Mouse (Mus musculus) mouse embryonic stem cell (cell line): ENCODE data around the gene Prss28.

ENCODE experiments used
- in situ Hi-C, 2 experiments: fragments of 300-500 bp; cut with MboI; formaldehyde crosslinking; loops; 1 replicate in 1 of 2; 3 replicates in 1 of 2; pipeline ENCODE4 v1.14.3; 2019 to 2020; ENCODE audit warnings: low sequenced_read_pairs in 2 of 2, low pct_unique_long_range_greater_than_20kb in 1 of 2, mixed read lengths in 1 of 2; ENCODE audit not compliant: unreplicated experiment in 1 of 2

Prss28 gene

GRCm38 (mm10) chr17:25308346-25308745 lies at the start of gene Prss28:
TSS of gene Prss28 (plus strand) at chr17:25308646.
- in situ Hi-C loops, result no loop called here

- in situ Hi-C loops, result no loop called here
Measured at GRCm38 (mm10) chr17:25264453-25264852, 44.0 kb upstream of the Prss28 start.

DNA sequence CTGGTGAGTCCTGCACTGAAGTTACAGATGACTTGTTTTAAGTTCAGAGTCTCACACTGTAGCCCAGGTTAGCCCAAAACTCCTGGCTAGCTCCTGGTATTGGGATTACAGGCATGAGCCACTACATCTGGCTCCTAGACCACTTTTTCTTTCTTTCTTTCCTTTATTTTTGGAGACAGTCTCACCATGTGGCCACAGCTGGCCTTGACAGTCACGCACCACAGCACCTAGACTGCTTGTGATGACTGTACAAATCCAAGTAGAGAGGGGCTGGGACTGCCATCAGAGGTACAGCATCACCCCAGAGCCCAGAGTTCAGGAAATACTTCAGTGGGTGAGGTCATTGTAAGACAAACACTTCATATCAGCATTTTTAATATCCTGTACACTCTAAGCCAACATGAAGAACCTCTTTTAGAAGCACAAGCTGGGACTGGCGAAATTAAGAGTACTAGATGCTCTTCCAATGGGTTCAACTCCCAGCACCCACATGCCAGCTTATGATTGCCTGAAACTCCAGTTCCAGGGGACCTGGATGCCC lies 37.6 kb upstream of the Prss28 start:
- in situ Hi-C loops, result no loop called here

DNA sequence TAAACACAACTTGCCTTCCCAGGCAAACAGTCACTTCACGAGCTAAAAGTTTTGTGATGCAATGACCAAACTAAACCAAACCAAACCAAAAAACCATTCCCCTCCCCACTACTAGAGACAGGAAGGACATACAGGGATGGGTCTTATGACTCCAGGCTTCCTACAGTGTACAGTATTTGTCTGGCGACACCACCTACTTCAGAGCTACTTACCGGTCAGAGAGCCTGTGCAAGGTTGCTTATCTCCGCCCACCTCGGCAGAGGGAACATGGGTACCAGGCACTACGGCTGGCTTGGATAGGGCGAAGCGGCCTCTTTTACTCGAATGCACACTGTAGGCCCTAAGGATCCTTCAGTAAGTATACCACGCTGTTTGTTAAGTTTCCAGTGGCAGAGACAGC lies 36.1 kb upstream of the Prss28 start:
- in situ Hi-C loops, result no loop called here

DNA sequence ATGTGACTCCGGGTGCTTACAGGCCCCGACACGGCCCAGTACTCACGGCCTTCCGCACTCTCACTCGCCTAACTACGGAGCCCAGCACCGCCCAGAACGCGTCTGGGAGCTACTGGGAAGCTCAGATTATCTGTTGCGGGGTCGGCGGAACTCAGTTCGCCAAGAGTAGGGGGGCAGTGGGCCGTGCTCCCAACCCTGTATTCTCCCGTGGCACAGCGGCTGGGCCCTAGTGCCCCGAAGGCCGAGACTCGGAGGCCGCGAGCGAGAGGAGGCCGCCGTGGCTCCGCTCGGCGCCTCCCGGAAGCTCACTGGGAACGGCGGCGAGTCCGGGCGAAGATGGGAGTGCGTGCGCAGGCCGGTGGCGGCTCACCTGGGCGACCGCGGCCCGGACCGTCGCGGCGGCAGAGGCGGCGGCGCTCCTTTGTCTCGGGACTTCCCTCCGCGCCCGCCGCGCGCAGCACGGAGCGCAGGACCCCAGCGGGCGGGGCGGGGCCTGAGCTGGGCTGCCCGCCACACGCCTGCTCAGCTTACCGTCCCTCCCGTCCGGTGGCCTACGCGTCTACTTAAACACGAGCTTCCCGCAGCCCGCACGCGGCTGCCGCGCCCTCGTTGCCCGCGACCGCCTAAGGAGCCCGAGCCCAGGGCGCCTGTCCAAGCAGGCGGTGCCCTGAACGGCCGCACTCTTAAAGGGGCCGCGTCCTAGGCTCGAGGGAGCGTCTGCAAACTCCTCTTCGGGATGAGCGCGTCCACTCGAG lies 35.3 kb upstream of the Prss28 start:
- in situ Hi-C loops, result no loop called here

DNA sequence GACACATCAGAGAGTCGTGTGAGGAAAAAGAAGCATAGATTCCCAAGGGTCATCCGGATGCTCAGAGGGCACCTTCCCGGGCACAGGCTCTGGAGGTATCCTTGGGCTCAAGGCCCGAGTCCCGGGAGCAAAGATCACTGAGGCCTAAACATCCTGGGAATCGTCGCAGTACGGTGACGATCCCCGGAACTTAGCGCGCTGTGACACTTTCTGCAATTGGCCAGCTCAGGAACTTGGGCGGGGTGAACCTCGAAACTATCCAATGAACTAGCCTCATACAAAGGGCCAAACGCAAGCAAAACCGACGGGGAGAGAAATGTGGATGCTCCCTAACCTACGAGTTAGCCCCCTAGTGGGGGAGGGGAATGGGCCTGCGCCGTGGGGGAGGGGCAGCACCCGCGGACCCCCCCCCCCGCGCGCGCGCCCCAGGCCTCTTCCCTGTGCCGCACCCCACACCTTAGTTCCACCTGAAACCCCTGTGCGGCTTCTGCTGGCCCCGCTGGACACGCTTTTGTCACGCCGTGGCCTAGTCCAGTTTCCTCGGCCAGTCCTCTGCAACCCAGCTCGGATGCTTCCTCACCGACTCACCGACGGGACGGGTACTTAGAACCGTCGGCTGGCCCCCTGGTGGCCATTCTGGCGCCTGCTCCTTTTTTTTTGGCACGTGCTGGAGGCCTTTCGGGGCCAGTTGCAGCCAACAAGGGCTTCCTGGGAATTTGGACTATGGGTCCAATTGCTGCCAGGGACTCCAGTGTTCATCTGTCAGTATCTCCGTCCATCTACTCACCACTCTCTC lies 34.5 kb upstream of the Prss28 start:
- in situ Hi-C loops, result no loop called here

- in situ Hi-C loops, result no loop called here
Measured at GRCm38 (mm10) chr17:25274571-25275346, 33.7 kb upstream of the Prss28 start, which contains the start of gene Ube2i. TSS of gene Ube2i (minus strand) at chr17:25274622.

DNA sequence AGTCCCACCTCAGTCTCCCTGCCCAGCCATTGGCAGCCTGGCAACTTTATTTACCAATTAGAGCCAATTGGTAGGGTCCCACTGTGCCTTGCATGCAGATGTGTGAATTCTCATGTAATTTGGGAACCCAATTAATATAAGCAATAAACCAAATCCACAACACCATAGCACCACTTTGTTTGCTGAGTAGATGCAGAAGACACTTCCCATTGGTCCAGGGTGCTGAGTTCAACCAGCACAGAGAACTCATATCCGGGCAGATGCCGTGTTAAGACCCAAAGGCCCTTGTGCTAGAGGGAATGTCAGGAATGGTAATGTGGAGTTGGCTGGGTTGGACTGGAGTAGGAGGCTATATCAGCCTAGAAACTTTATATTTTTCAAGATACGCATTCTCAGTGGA lies 32.6 kb upstream of the Prss28 start:
- in situ Hi-C loops, result no loop called here

DNA sequence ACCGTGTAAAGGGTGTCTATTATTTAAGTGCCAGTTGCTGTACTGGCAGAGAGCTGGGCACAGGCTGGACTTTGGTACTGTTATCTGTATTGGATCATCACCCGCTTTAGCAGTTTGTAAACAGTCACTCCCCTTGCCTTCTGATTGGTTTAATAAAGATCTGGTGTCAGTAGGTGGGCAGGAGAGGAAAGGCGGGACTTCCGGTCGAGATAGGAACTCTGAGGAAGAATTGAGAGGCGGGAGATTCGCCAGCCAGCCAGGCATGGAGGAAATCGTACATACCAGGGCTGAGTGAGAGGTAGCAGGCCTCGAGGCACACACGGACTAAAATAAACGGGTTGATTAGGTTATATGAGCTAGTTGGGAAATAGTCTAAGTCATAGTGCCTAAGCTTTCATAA lies 26.3 kb upstream of the Prss28 start:
- in situ Hi-C loops, result no loop called here

DNA sequence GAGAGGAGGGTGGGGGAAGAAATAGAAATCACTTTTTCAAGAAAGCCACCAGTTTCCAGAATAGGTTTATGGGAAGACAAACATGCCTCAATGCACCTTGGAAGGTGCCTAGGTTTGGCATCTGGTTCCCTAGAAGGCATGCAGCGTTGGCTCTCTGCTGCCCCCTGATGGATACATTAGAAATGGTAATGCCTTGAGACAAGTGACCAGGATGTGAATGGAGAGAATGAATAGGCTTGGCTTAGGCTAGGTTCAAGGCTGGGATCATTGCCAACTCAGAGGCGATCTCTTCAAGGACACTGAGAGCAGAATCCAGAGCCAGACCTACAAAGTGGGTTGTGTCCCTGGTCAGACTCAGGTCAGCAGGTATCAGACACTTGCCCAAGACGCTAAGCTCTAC lies 23.4 kb upstream of the Prss28 start:
- in situ Hi-C loops, result no loop called here

DNA sequence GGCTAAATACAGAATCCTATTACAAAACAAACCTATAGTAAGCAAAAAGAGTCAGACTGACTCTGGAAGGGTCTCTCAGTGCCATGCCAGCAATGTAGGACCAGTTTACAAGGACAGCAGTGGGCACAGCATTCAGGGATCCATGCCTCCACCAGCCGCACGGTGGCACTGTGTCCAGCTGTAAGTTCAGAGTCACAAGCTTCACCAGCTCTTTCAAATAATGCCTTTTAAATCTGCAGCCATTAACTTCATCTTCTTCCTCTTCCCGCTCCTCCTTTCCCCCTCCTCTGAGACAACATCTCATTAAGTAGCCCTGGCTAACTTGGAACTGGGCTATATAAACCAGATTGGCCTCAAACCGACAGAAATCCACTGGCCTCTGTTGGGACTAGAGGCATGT lies 19.6 kb upstream of the Prss28 start:
- in situ Hi-C loops, result no loop called here

DNA sequence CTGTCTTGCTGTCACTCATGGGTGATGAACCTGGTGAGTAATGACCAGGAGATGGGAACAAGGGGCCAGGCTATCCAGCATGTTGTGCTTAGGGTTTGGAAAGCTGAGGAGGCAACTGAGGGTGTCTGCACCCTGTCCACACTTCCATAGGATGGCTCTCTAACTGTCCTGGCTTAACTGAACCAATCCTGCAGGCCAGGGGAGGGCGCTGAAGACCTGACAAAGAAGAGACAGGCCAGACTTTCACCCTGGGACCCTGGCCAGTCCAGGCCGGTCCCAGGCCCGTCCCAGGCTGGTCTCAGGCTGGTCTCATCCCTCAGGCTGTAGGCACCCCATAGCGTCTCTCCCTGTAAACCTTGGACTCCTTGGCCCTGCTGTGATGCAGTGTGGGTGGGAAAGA lies 18.0 kb upstream of the Prss28 start:
- in situ Hi-C loops, result no loop called here

DNA sequence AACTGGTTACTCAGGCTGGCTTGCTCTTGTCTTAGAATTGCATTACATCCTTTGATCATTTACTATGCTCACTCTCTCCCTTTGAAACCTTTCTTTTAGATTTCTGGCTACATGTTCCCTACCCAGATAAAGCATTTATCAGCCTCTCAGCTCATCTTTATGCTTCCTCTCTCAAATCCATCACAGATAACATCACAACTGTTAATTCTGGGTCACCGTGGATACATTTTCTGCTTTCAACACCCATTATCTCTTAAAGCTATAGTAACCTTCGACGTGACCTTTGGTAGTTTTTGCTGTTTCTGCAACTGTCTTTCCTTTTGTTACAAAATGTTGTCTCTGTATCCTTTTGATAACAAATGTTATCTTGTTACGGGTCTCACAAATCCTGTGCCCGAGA lies 15.0 kb upstream of the Prss28 start:
- in situ Hi-C loops, result no loop called here

GRCm38 (mm10) chr17:25294111-25294510 lies 14.3 kb upstream of the Prss28 start:
- in situ Hi-C loops, result no loop called here

DNA sequence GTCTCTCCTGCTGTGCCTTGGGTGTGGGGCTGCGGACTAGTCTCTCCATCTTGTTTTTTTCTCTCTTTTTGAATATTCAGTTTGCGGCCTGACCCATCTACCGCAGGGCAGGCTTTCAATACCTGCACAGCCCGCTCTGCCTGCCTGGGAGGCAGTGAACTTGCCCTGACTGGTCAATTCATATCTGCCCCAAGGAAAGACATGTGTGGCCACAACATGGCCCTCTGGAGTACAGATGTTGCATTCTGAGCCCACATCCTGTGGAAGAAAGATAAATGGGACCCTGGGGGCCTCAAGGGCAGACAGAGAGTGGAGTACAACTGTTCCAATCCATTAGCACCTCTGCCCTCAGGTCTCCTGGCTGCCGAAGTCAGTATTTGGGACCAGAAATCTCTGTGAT lies 10.4 kb upstream of the Prss28 start, which contains the start of gene Prss34:
Gene Prss34, plus strand, starts transcription at position 301 of the 400 bp plus-strand sequence.
- in situ Hi-C loops, result no loop called here

DNA sequence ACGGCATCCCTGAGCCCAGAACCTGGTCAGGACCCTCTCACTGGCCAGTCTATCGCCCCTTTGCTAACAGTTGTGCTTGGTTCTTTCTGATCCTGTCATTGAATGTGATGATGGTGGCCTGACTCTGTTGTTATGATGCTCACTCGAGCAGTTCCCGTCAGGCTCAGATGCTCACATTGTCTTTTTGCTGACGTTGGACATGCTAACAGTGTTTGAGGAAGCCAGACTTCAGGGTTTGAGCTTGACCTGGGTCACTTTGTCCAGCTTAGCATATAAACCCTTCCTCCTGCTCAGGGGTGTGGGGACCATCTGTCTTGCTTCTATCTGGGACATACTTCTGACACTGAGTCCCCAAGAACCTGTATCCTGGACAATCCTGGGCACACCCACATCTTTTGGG lies 9.9 kb downstream of the Prss28 start, which contains the start of gene Prss29:
Gene Prss29, plus strand, starts transcription at position 301 of the 400 bp plus-strand sequence.
- in situ Hi-C loops, result no loop called here

- in situ Hi-C loops, result no loop called here
Measured at GRCm38 (mm10) chr17:25320819-25321218, 12.4 kb downstream of the Prss28 start.

DNA sequence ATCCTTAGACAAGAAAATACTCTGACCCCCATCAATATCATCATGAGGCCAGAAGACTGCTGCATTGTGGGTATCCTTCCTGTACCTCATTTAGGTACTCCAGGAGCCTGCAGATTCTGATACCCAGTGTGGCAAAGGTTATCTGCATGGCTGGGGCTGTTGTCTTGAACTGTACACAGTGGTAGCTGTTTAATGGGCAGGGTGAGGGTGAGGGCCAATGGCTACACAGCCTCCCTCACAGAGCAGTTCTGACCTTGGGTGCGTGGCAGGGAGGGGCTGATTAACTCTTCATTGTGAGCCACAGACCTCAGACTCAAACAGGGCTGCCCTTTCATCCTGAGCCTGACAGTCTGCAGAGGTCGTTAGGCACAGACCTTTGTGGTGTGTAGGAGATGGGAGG lies 14.5 kb downstream of the Prss28 start:
- in situ Hi-C loops, result no loop called here

DNA sequence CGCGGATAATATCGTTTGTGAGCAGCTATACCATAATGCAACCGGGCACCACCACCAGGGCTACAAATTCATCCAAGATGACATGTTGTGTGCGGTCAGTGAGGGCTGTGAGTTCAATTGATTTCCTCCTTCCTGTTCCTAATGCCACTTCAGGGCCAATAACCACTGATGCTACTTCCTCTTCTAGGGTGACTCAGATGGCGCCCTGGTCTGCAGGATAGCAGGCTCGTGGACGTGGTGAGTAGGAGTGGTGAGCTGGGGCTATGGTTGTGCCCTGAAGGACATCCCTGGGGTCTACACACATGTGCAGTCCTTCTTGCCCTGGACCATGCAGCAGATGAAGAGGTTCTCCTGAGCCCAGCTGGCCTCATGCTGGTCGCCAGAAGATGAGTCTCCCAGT lies 23.9 kb downstream of the Prss28 start:
- in situ Hi-C loops, result no loop called here
